Mouse (Mus musculus): Measurements from ENCODE around the gene Cx3cr1.
"Not testable (repeated sequence)": the region's sequence is repeated elsewhere in the genome, so short reads cannot be mapped to it uniquely, and the experiment has no call there.

The Cx3cr1 gene

GRCm38 (mm10) chr9:120029880-120030279, 39.8 kb downstream of the Cx3cr1 start:
- in situ Hi-C loops (cut with MboI, MseI): loop anchor here (10.0 kb wide), 1 partner anchor 835 kb away; no protein-coding TSS in a partner anchor

GRCm38 (mm10) chr9:120027401-120028151, 42.1 kb downstream of the Cx3cr1 start:
- in situ Hi-C loops (cut with MboI, MseI): no loop called here

- in situ Hi-C loops (cut with MboI, MseI): no loop called here
Measured at GRCm38 (mm10) chr9:120024625-120025024, 45.1 kb downstream of the Cx3cr1 start.

- in situ Hi-C loops (cut with MboI, MseI): no loop called here
Measured at GRCm38 (mm10) chr9:120024171-120024570, 45.5 kb downstream of the Cx3cr1 start.

- in situ Hi-C loops (cut with MboI, MseI): no loop called here
Measured at GRCm38 (mm10) chr9:120023086-120023811, 46.4 kb downstream of the Cx3cr1 start, which contains the start of gene Xirp1. Xirp1 (minus strand) TSS chr9:120023598.

GRCm38 (mm10) chr9:120021164-120021563, 48.5 kb downstream of the Cx3cr1 start:
- in situ Hi-C loops (cut with MboI, MseI): no loop called here

- in situ Hi-C loops (cut with MboI, MseI): no loop called here
Measured at GRCm38 (mm10) chr9:120020285-120020890, 49.3 kb downstream of the Cx3cr1 start.

GRCm38 (mm10) chr9:120016956-120017355, 52.7 kb downstream of the Cx3cr1 start:
- in situ Hi-C loops (cut with MboI, MseI): loop anchor here (5.0 kb wide), 1 partner anchor 65 kb away; no protein-coding TSS in a partner anchor

GRCm38 (mm10) chr9:120014828-120015227, 54.9 kb downstream of the Cx3cr1 start:
- in situ Hi-C loops (cut with MboI, MseI): loop anchor here (5.0 kb wide), 1 partner anchor 67 kb away; no protein-coding TSS in a partner anchor

- in situ Hi-C loops (cut with MboI, MseI): no loop called here
Measured at GRCm38 (mm10) chr9:120013251-120013820, 56.3 kb downstream of the Cx3cr1 start.

- in situ Hi-C loops (cut with MboI, MseI): no loop called here
Measured at GRCm38 (mm10) chr9:120012781-120013180, 56.9 kb downstream of the Cx3cr1 start.

- in situ Hi-C loops (cut with MboI, MseI): not testable (repeated sequence)
Measured at GRCm38 (mm10) chr9:120012161-120012560, 57.5 kb downstream of the Cx3cr1 start.

- in situ Hi-C loops (cut with MboI, MseI): no loop called here
Measured at GRCm38 (mm10) chr9:120011533-120011932, 58.1 kb downstream of the Cx3cr1 start.

- in situ Hi-C loops (cut with MboI, MseI): no loop called here
Measured at GRCm38 (mm10) chr9:120010781-120011511, 58.7 kb downstream of the Cx3cr1 start.

- in situ Hi-C loops (cut with MboI, MseI): no loop called here
Measured at GRCm38 (mm10) chr9:120009871-120010270, 59.8 kb downstream of the Cx3cr1 start.

- in situ Hi-C loops (cut with MboI, MseI): no loop called here
Measured at GRCm38 (mm10) chr9:120009226-120009841, 60.3 kb downstream of the Cx3cr1 start.

- in situ Hi-C loops (cut with MboI, MseI): no loop called here
Measured at GRCm38 (mm10) chr9:120007833-120008232, 61.8 kb downstream of the Cx3cr1 start.

GRCm38 (mm10) chr9:120005936-120006335, 63.7 kb downstream of the Cx3cr1 start:
- in situ Hi-C loops (cut with MboI, MseI): no loop called here

- in situ Hi-C loops (cut with MboI, MseI): no loop called here
Measured at GRCm38 (mm10) chr9:120002893-120003292, 66.8 kb downstream of the Cx3cr1 start.

GRCm38 (mm10) chr9:120001945-120002725, 67.5 kb downstream of the Cx3cr1 start:
- in situ Hi-C loops (cut with MboI, MseI): no loop called here

Measured in T-helper 1 cell (primary cell).